Mouse (Mus musculus): Measurements from ENCODE around the gene Slc22a16. TPM values are rescaled to one million over a fixed set of nuclear protein-coding genes. Genes with fewer than 3 reads are reported as not detected.

Gene Slc22a16
- polyA plus RNA-seq, 2 experiments = not detected

- H3K4me2 ChIP-seq (replicated peaks; ENCODE audit: low read depth, low read length, severe bottlenecking) = no peak overlapping the region
- ATAC-seq (ENCODE audit: low FRiP score, low read depth) (no peak), DNase-seq (ENCODE audit: low spot score) (no peak)
- no peak overlapping the region for H3K9ac ChIP-seq (ENCODE audit: low read depth, low read length, severe bottlenecking)
- H3K27ac ChIP-seq (replicated peaks; ENCODE audit: low read depth, low read length) = no peak overlapping the region
- no peaks in the 10 kb centered on the region for H3K9me3 ChIP-seq (ENCODE audit: control insufficient read depth, low read length)
- no peaks in the 10 kb centered on the region for H3K27me3 ChIP-seq (ENCODE audit: control insufficient read depth, insufficient read depth, low read length)
- H3K4me3 ChIP-seq (replicated peaks; ENCODE audit: low read length) = no peak overlapping the region
- H3K4me1 ChIP-seq (ENCODE audit: control insufficient read depth, insufficient read depth, low read length) = no peaks in the 10 kb centered on the region
- no peaks in the 10 kb centered on the region for H3K36me3 ChIP-seq (ENCODE audit: control insufficient read depth, insufficient read depth, low read length)
- TF ChIP-seq POLR2A (IDR thresholded peaks at IDR 0.05; ENCODE audit: borderline replicate concordance, extremely low read depth, insufficient read depth, insufficient read length) = no peak
Measured at GRCm38 (mm10) chr10:40617973-40618372, 47.8 kb downstream of the Slc22a16 start.

DNA sequence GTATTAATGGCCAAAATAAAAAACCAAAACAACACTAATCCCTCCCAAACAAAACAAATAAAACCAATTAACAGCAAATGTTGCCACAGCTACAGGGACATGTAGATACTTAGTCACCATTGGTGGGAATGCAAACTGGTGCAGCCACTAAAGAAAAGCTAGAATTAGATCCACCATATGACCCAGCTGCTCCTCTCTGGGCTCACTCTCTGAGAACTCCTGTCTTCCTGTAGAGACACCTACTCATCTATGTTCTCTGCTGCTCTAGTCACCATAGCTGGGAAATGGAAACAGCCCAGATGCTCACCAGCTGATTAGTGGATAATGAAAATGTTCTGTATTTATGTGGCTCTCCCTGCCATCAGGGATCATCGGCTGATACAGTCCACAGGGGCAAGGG lies 49.6 kb downstream of the Slc22a16 start:
- ATAC-seq (ENCODE audit: low FRiP score, low read depth) (no peak), DNase-seq (ENCODE audit: low spot score) (no peak)
- Histone ChIP-seq H3K9ac (ENCODE audit: low read depth, low read length, severe bottlenecking) (no peak overlapping the region), H3K4me1 (ENCODE audit: control insufficient read depth, insufficient read depth, low read length) (no peaks in the 10 kb centered on the region), H3K4me2 (replicated peaks; ENCODE audit: low read depth, low read length, severe bottlenecking) (no peak overlapping the region), H3K9me3 (ENCODE audit: control insufficient read depth, low read length) (no peaks in the 10 kb centered on the region), H3K27me3 (ENCODE audit: control insufficient read depth, insufficient read depth, low read length) (no peaks in the 10 kb centered on the region), H3K36me3 (ENCODE audit: control insufficient read depth, insufficient read depth, low read length) (no peaks in the 10 kb centered on the region), H3K27ac (replicated peaks; ENCODE audit: low read depth, low read length) (no peak overlapping the region), H3K4me3 (replicated peaks; ENCODE audit: low read length) (no peak overlapping the region)
- 82% methylated on average over 1 of the region's 1 CpGs for WGBS
- no peak for TF ChIP-seq POLR2A (IDR thresholded peaks at IDR 0.05; ENCODE audit: borderline replicate concordance, extremely low read depth, insufficient read depth, insufficient read length)

DNA sequence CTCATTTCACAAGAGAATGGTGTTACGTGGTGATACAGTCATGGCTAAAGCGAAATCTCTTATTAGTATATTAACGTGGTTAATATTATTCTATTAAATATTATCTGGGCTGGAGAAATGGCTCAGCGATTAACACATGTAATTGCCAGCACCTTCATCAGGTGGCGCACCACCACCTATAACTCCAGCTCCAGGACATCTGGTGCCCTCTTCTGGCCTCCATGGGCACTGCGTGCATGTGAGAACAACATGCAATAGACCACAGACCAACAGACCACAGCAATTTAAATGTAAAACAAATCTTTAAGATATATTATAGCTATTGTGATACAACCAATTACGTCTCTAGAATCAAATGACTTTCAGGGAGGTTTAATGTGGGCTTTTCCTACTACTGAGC lies 59.0 kb downstream of the Slc22a16 start:
- TF ChIP-seq POLR2A (IDR thresholded peaks at IDR 0.05; ENCODE audit: borderline replicate concordance, extremely low read depth, insufficient read depth, insufficient read length) = no peak
- Histone ChIP-seq H3K9ac (ENCODE audit: low read depth, low read length, severe bottlenecking) (no peak overlapping the region), H3K36me3 (ENCODE audit: control insufficient read depth, insufficient read depth, low read length) (no peaks in the 10 kb centered on the region), H3K4me2 (replicated peaks; ENCODE audit: low read depth, low read length, severe bottlenecking) (no peak overlapping the region), H3K4me3 (replicated peaks; ENCODE audit: low read length) (no peak overlapping the region), H3K27ac (replicated peaks; ENCODE audit: low read depth, low read length) (no peak overlapping the region), H3K9me3 (ENCODE audit: control insufficient read depth, low read length) (no peaks in the 10 kb centered on the region; the same call in 1 of the 2 replicates), H3K4me1 (ENCODE audit: control insufficient read depth, insufficient read depth, low read length) (no peaks in the 10 kb centered on the region), H3K27me3 (ENCODE audit: control insufficient read depth, insufficient read depth, low read length) (no peaks in the 10 kb centered on the region)
- DNase-seq (ENCODE audit: low spot score) = no peak
- ATAC-seq (ENCODE audit: low FRiP score, low read depth) = no peak
- WGBS = 79% methylated on average over 7 of the region's 7 CpGs

DNA sequence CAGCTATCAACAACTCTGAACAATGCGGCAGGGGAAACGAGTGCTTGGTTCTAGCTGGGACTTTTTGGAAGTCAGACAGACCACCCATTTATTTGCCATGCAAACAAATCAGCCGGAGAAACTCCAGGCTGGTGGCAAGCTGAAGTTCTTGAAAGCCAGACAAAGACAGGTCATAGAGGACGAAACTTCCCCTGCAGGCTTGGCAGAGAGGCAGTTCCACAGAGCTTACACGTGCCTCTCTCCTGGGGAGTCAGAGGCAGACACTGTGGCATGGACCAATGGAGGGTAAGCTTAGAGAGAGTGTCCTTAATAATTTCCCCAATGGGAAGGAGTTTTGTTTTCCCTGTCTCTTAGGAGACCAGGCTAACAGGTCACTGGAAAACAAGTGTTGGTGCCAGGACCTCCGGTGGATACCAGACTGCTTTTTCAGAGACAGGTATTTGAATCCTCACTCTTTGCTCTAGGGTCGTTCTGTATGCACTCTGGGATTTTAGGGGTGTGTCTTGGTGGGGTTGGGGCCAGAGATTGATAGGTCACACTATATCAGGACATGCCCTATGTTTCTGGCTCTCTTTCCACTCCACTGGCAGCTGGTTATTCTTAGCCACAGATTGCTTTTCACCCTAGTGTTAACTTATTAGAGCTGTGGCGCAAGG lies 59.6 kb downstream of the Slc22a16 start, which contains the start of gene Ddo:
Ddo (plus strand) TSS at position 356 of the 656 bp plus-strand sequence.
- WGBS = 62% methylated on average over 8 of the region's 8 CpGs
- DNase-seq (ENCODE audit: low spot score) = no peak
- no peak for TF ChIP-seq POLR2A (IDR thresholded peaks at IDR 0.05; ENCODE audit: borderline replicate concordance, extremely low read depth, insufficient read depth, insufficient read length)
- Histone ChIP-seq H3K36me3 (ENCODE audit: control insufficient read depth, insufficient read depth, low read length) (no peaks in the 10 kb centered on the region), H3K9me3 (ENCODE audit: control insufficient read depth, low read length) (no peaks in the 10 kb centered on the region; the same call in 1 of the 2 replicates), H3K9ac (ENCODE audit: low read depth, low read length, severe bottlenecking) (no peak within 1 kb of the TSS), H3K4me2 (replicated peaks; ENCODE audit: low read depth, low read length, severe bottlenecking) (no peak within 1 kb of the TSS), H3K4me3 (replicated peaks; ENCODE audit: low read length) (no peak within 1 kb of the TSS), H3K27me3 (ENCODE audit: control insufficient read depth, insufficient read depth, low read length) (no peaks in the 10 kb centered on the region), H3K27ac (replicated peaks; ENCODE audit: low read depth, low read length) (no peak within 1 kb of the TSS), H3K4me1 (ENCODE audit: control insufficient read depth, insufficient read depth, low read length) (no peaks in the 10 kb centered on the region)
- ATAC-seq (ENCODE audit: low FRiP score, low read depth) = no peak

DNA sequence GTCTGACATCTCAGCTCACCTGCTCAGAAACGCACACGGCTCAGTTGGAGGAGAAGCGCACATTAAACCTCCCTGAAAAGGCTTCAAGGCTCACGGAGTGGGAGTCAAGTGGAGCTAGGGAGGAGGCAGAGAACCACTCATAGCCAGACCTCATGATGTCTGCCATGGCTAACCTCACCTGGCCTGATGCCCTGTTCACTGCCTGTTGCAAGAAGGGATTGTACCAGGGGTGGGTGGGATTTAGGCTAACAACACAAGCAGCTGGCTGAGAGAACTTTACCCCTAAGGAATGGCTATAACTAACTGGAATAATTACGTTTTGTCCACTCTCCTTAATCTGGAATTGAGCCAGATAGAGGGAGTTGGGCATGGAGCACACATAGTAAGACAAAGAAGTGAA lies 60.3 kb downstream of the Slc22a16 start:
- H3K4me2 ChIP-seq (replicated peaks; ENCODE audit: low read depth, low read length, severe bottlenecking) = no peak overlapping the region
- H3K9me3 ChIP-seq (ENCODE audit: control insufficient read depth, low read length) = no peaks in the 10 kb centered on the region; the same call in 1 of the 2 replicates
- H3K9ac ChIP-seq (ENCODE audit: low read depth, low read length, severe bottlenecking) = no peak overlapping the region
- no peak overlapping the region for H3K27ac ChIP-seq (replicated peaks; ENCODE audit: low read depth, low read length)
- WGBS = 74% methylated on average over 5 of the region's 5 CpGs
- H3K27me3 ChIP-seq (ENCODE audit: control insufficient read depth, insufficient read depth, low read length) = no peaks in the 10 kb centered on the region
- no peak for TF ChIP-seq POLR2A (IDR thresholded peaks at IDR 0.05; ENCODE audit: borderline replicate concordance, extremely low read depth, insufficient read depth, insufficient read length)
- ATAC-seq (ENCODE audit: low FRiP score, low read depth) (no peak), DNase-seq (ENCODE audit: low spot score) (no peak)
- no peaks in the 10 kb centered on the region for H3K36me3 ChIP-seq (ENCODE audit: control insufficient read depth, insufficient read depth, low read length)
- no peaks in the 10 kb centered on the region for H3K4me1 ChIP-seq (ENCODE audit: control insufficient read depth, insufficient read depth, low read length)
- no peak overlapping the region for H3K4me3 ChIP-seq (replicated peaks; ENCODE audit: low read length)

Data from limb, embryonic 14.5 days (tissue).